Mouse (Mus musculus) lung, adult 2 months (tissue): Measurements from ENCODE around the gene Top2a.

Source experiments
- CTCF ChIP-seq: fragments of 200-500 bp; IDR thresholded peaks from 2 replicates; pipeline ENCODE4 v1.5.1; 2011; ENCODE audit warnings: mild to moderate bottlenecking, low read length, control low read depth; ENCODE audit not compliant: insufficient read depth
- POLR2A ChIP-seq: fragments of 200-500 bp; IDR thresholded peaks from 2 replicates; pipeline ENCODE4 v1.6.1; 2011; ENCODE audit warnings: low read depth, mild to moderate bottlenecking, control low read depth, low read length, borderline replicate concordance; ENCODE audit errors: extremely low read depth

DNA sequence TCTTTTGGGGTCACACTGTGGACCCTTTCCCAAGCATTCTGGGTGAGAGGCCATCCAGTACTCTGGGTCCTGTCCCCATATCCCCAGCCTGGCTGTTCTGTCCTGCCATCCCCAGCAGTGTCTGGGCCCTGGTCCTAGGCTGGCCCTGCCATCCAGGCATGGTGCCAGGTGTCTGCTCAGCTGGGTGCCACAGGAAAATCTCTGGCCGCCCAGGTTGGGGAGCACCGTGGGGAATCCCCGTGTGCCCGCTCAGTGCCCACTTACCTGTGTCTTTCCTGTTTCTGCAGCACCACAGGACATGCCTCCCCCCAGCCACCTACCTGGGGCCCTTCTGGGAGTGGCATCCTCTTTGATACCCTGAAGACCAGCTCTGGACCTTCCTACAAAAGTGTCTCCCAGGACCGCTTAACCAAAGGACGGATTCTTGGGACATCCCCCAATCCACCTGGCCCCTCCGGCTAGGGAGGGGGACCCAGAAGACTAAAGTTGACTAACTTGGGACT lies 74.0 kb downstream of the Top2a start:
- TF ChIP-seq CTCF (no peak), POLR2A (no peak)
